Mouse (Mus musculus) lung, adult 2 months (tissue): ENCODE data around the gene Glrx.

Source experiments
- CTCF ChIP-seq: fragments of 200-500 bp; IDR thresholded peaks from 2 replicates; pipeline ENCODE4 v1.5.1; 2011; ENCODE audit warnings: mild to moderate bottlenecking, low read length, control low read depth; ENCODE audit not compliant: insufficient read depth
- POLR2A ChIP-seq: fragments of 200-500 bp; IDR thresholded peaks from 2 replicates; pipeline ENCODE4 v1.6.1; 2011; ENCODE audit warnings: low read depth, mild to moderate bottlenecking, control low read depth, low read length, borderline replicate concordance; ENCODE audit errors: extremely low read depth

DNA sequence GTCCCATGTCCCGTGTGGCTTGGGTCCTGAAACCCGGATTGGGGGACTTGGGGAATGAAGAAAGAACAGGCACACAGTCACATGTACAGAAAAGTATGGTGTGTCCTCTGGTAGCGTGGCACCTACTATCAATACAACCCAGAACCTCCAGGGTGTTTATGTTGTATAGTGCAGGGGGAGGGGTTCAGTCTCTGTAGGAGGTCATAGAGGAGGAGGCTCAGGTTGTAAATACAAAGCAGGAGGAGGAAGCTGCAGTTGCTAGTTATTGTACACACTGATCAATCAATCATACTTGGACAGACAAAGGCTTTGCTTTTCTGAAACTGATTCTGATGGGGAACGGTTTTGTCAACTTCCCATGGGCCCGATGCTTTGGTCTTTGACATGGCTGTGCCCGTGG lies 8.0 kb upstream of the Glrx start:
- TF ChIP-seq POLR2A, result no peak
- no peak for TF ChIP-seq CTCF
